Mouse (Mus musculus): ENCODE measurements around the gene Rbfox1. TPM values are rescaled to one million over a fixed set of nuclear protein-coding genes. Genes with fewer than 3 reads are reported as not detected.

Rbfox1 gene
- polyA plus RNA-seq, 1 experiment from 2014 or later, result 7.5 TPM

GRCm38 (mm10) chr16:7433296-7433695 is 1548.1 kb downstream of the Rbfox1 start:
- no peaks in the 10 kb centered on the region for H3K9me3 ChIP-seq (ENCODE audit: control insufficient read depth, low read length)
- H3K4me3 ChIP-seq (ENCODE audit: low read length), result no peak overlapping the region
- WGBS, result 97% methylated on average over 6 of the region's 6 CpGs
- no peak overlapping the region for H3K27ac ChIP-seq (ENCODE audit: low read depth, low read length)
- H3K27me3 ChIP-seq (ENCODE audit: control insufficient read depth, insufficient read depth, low read length), result no peaks in the 10 kb centered on the region
- ATAC-seq (ENCODE audit: low FRiP score, low TSS enrichment), result no peak
- H3K9ac ChIP-seq (ENCODE audit: low read depth, low read length), result no peak overlapping the region
- no peaks in the 10 kb centered on the region for H3K4me1 ChIP-seq (ENCODE audit: control insufficient read depth, insufficient read depth, low read length)
- H3K4me2 ChIP-seq (replicated peaks; ENCODE audit: low read depth, low read length), result no peak overlapping the region
- H3K36me3 ChIP-seq (ENCODE audit: control insufficient read depth, insufficient read depth, low read length), result no peaks in the 10 kb centered on the region

GRCm38 (mm10) chr16:7446791-7447290 is 1561.7 kb downstream of the Rbfox1 start:
- 79% methylated on average over 1 of the region's 1 CpGs for WGBS
- no peaks in the 10 kb centered on the region for H3K9me3 ChIP-seq (ENCODE audit: control insufficient read depth, low read length)
- H3K27me3 ChIP-seq (ENCODE audit: control insufficient read depth, insufficient read depth, low read length), result no peaks in the 10 kb centered on the region
- no peak overlapping the region for H3K4me3 ChIP-seq (ENCODE audit: low read length)
- no peak overlapping the region for H3K4me2 ChIP-seq (replicated peaks; ENCODE audit: low read depth, low read length)
- no peak overlapping the region for H3K9ac ChIP-seq (ENCODE audit: low read depth, low read length)
- no peak overlapping the region for H3K27ac ChIP-seq (ENCODE audit: low read depth, low read length)
- ATAC-seq (ENCODE audit: low FRiP score, low TSS enrichment), result no peak
- no peaks in the 10 kb centered on the region for H3K36me3 ChIP-seq (ENCODE audit: control insufficient read depth, insufficient read depth, low read length)
- H3K4me1 ChIP-seq (ENCODE audit: control insufficient read depth, insufficient read depth, low read length), result 0 out of 2 replicates have a peak, but pooled peaks cover 6% of the 10 kb centered on the region

GRCm38 (mm10) chr16:7447718-7448649 is 1562.8 kb downstream of the Rbfox1 start:
- H3K4me2 ChIP-seq (replicated peaks; ENCODE audit: low read depth, low read length), result no peak overlapping the region
- 60% methylated on average over 8 of the region's 8 CpGs for WGBS
- H3K27ac ChIP-seq (ENCODE audit: low read depth, low read length), result no peak overlapping the region
- no peaks in the 10 kb centered on the region for H3K27me3 ChIP-seq (ENCODE audit: control insufficient read depth, insufficient read depth, low read length)
- H3K9me3 ChIP-seq (ENCODE audit: control insufficient read depth, low read length), result no peaks in the 10 kb centered on the region
- no peaks in the 10 kb centered on the region for H3K36me3 ChIP-seq (ENCODE audit: control insufficient read depth, insufficient read depth, low read length)
- H3K9ac ChIP-seq (ENCODE audit: low read depth, low read length), result no peak overlapping the region
- H3K4me1 ChIP-seq (ENCODE audit: control insufficient read depth, insufficient read depth, low read length), result 0 out of 2 replicates have a peak, but pooled peaks cover 6% of the 10 kb centered on the region
- H3K4me3 ChIP-seq (ENCODE audit: low read length), result no peak overlapping the region
- no peak for ATAC-seq (ENCODE audit: low FRiP score, low TSS enrichment)

- Histone ChIP-seq H3K9ac (ENCODE audit: low read depth, low read length) (no peak overlapping the region), H3K4me2 (replicated peaks; ENCODE audit: low read depth, low read length) (no peak overlapping the region), H3K9me3 (ENCODE audit: control insufficient read depth, low read length) (no peaks in the 10 kb centered on the region), H3K4me1 (ENCODE audit: control insufficient read depth, insufficient read depth, low read length) (0 out of 2 replicates have a peak, but pooled peaks cover 6% of the 10 kb centered on the region), H3K36me3 (ENCODE audit: control insufficient read depth, insufficient read depth, low read length) (no peaks in the 10 kb centered on the region), H3K4me3 (ENCODE audit: low read length) (no peak overlapping the region), H3K27ac (ENCODE audit: low read depth, low read length) (no peak overlapping the region), H3K27me3 (ENCODE audit: control insufficient read depth, insufficient read depth, low read length) (no peaks in the 10 kb centered on the region)
- WGBS, result 91% methylated on average over 3 of the region's 3 CpGs
- ATAC-seq (ENCODE audit: low FRiP score, low TSS enrichment), result no peak
These were observed 1566.0 kb downstream of the Rbfox1 start for GRCm38 (mm10) chr16:7451193-7451592.

- Histone ChIP-seq H3K27me3 (ENCODE audit: control insufficient read depth, insufficient read depth, low read length) (no peaks in the 10 kb centered on the region), H3K9me3 (ENCODE audit: control insufficient read depth, low read length) (no peaks in the 10 kb centered on the region), H3K4me1 (ENCODE audit: control insufficient read depth, insufficient read depth, low read length) (no peaks in the 10 kb centered on the region), H3K4me2 (replicated peaks; ENCODE audit: low read depth, low read length) (no peak overlapping the region), H3K9ac (ENCODE audit: low read depth, low read length) (no peak overlapping the region), H3K36me3 (ENCODE audit: control insufficient read depth, insufficient read depth, low read length) (no peaks in the 10 kb centered on the region), H3K27ac (ENCODE audit: low read depth, low read length) (no peak overlapping the region), H3K4me3 (ENCODE audit: low read length) (no peak overlapping the region)
- 81% methylated on average over 4 of the region's 4 CpGs for WGBS
- ATAC-seq (ENCODE audit: low FRiP score, low TSS enrichment), result no peak
These were observed 1572.4 kb downstream of the Rbfox1 start for GRCm38 (mm10) chr16:7457571-7457970.

Data from kidney, embryonic 14.5 days (tissue).